Mouse (Mus musculus) cortical plate, adult 2 months (tissue): ENCODE measurements at regions not wholly inside any gene's neighbourhood (a gene's known extent, or its start where the extent isn't known, plus 50 kb on each side); places are given as distances from the start of the nearest gene placed in this dataset.

Experiments
- H3K27ac ChIP-seq: fragments of 200-500 bp; 2 replicates; pipeline ENCODE4 v1.5.1; 2012; ENCODE audit warnings: low read length, control low read depth, inconsistent platforms; ENCODE audit not compliant: insufficient read depth
- H3K4me1 ChIP-seq: fragments of 200-500 bp; 2 replicates; pipeline ENCODE4 v1.6.1; 2011; ENCODE audit warnings: low read length; ENCODE audit not compliant: control insufficient read depth, insufficient read depth
- H3K4me3 ChIP-seq: fragments of 200-500 bp; 2 replicates; pipeline ENCODE4 v1.5.1; 2011; ENCODE audit warnings: mild to moderate bottlenecking, low read length, control low read depth; ENCODE audit not compliant: insufficient read depth
- CTCF ChIP-seq: fragments of 200-500 bp; IDR thresholded peaks from 2 replicates; pipeline ENCODE4 v1.5.1; 2011; ENCODE audit warnings: mild to moderate bottlenecking, control low read depth, low read length; ENCODE audit not compliant: insufficient read depth; ENCODE audit errors: extremely low read depth
- POLR2A ChIP-seq: fragments of 200-500 bp; IDR thresholded peaks from 2 replicates; pipeline ENCODE4 v1.6.1; 2011; ENCODE audit warnings: mild to moderate bottlenecking, low read length, control low read depth; ENCODE audit not compliant: insufficient read depth; ENCODE audit errors: extremely low read depth

DNA sequence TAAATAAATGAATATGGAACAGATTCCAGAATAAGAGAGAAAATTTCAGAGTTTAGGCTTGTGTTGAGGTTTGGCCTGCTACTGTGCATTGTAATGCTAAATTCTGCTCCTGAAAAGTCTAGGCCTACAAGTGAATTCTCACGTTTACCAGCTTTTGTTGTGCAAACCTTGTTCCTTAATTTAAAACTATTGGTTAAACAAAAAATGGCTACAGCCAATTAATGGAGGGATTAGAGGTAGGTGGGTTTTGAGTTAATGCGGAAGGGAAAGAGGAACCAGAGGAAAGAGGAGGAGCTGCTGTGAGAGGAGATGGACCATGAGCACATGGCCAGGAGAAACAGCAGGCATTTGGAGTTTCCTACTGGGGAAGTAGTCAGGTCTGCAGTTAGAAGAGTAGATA, 79.1 kb upstream of the Tle4 start:
- TF ChIP-seq CTCF (no peak), POLR2A (no peak)
- H3K4me3 ChIP-seq = no peak overlapping the region
- H3K4me1 ChIP-seq = no peaks in the 10 kb centered on the region
- H3K27ac ChIP-seq = no peak overlapping the region

DNA sequence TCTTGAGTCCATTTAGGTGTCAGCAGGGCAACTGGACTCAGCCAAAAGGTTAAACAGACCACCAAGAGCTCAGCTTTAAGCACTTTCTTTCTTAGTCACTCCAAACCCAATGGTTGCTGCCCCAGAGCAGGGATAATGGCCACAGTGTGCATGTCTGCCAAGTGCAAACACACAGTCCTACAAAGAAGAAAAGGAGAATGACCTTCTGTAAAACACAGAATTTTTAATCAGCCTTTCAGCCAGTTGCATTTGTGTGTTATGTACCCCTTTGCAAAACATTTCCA, 72.9 kb upstream of the Tle4 start:
- Histone ChIP-seq H3K4me3 (no peak overlapping the region), H3K4me1 (no peaks in the 10 kb centered on the region), H3K27ac (no peak overlapping the region)
- TF ChIP-seq CTCF (no peak), POLR2A (no peak)

DNA sequence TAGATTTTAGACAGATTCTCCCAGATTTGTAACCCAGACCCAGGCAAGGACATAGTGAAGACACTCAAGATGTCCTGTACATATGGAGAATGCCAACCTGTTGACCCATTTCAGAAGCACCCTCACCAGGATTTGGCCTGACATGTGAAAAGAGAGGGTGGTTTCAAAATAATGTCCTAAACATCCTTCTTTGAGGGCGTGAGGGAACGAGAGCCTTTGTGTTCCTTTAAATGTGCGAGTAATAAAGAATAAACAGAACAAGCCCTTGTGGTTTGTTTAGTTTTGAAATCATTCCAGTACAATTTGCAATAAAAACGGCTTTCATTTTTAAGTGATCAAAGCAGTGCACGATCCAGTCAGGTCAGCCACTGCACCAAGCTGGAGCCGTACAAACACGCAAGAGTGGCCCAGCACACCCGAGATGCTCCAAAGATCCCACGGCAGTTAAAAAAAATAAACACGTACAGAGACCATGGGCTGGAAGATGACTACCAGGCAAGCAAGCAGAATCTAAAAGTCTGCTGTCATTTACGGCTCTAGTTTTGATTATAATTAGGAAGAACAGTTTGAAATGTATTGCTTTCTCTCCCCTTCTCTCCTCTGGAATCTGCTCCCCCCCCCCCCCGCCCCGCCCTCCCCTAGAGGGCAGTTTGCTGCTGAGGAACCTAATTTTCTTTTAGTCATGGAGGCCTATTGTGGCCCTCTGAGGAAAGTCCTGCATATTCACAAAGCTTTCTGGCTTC, 72.4 kb upstream of the Tle4 start:
- no peak overlapping the region for H3K4me3 ChIP-seq
- no peaks in the 10 kb centered on the region for H3K4me1 ChIP-seq
- no peak overlapping the region for H3K27ac ChIP-seq
- TF ChIP-seq POLR2A = no peak
- no peak for TF ChIP-seq CTCF

DNA sequence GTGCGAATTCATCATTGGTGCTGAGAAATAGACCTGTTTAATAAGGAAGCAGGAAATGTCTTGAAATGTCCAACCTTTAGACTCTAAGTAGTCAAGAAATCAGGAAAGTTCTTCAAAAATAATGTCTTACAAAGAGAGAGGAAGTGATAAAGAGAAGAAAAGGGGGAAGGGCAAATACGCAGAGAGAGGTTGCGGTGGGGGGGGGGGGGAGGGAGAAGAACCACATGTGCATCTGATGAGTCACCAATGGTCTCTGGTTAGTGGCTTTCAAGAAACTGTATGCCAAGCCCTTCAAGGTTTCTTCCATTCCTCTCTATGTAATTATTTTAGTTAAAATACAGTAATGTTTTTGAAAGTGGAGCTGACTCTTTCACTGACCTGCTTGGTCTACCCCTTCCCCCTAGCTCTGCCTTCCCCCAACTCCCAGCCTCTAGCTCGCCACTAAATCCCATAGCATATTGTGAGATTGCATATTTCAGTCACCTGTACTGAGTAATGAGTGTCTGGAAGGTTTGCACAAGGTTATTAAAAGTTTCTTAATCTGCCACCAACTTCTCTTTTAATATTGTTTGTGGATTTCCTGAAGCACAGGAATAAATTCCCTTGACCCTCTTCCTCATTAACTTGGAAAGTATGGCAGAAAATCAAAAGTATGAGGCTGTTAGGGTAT, 70.8 kb upstream of the Tle4 start:
- H3K4me1 ChIP-seq = no peaks in the 10 kb centered on the region
- TF ChIP-seq CTCF (no peak), POLR2A (no peak)
- no peak overlapping the region for H3K27ac ChIP-seq
- no peak overlapping the region for H3K4me3 ChIP-seq

DNA sequence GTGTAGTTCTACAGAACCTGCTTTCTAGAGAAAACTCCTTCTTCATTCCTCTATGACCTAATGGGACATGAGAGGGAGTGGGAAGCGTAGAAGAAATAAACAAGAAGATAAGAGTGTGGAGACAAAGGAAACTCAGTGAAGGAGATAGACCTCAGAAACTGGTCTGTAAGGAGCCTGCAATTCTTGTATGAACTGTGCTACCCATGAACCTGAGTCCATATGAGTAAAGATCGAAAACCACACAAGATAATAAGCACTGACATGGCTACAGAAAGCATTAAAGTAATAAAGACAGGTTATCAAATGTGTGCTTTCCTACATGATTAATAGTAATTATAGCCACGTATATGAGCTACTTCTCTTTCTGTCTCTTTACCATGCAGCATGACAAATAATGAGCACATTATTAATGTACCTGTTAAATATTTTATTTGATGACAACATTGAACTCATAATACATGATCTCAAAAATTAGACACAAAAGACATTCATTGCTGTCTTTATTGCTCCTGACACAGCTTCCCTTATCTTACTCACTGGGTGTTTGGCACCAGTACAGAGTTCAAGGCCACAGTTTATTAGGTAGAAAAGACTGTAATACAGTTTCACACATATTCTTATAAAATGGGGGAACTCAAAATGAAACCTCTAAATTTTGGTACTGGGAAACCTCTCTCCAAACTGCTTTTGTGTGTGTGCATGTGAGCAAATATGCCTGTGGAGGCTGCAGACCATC, 67.0 kb upstream of the Tle4 start:
- no peak overlapping the region for H3K4me3 ChIP-seq
- no peak overlapping the region for H3K27ac ChIP-seq
- no peaks in the 10 kb centered on the region for H3K4me1 ChIP-seq
- TF ChIP-seq CTCF (no peak), POLR2A (no peak)

DNA sequence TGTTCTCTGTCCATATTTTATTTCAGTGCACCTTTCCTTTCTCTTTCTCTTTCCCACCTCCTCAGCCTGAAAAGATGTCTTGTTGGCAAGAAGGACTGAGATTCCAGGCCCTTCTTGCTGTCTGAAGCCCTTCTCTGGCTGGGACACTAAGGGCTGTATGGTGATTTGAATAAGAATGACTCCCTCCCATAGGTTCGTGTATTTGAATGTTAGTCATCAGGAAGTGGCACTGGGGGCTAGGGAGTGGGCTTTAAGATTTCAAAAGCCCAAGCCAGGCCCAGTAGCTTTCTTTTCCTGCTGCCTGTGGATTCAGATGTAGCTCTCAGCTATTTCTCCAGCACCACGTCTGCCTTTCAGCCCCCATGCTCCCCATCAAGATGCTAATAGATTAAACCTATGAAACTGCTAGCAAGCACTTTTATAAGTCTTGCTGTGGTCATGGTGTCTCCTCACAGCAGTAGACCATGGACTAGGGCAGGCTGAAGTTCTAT, 66.3 kb upstream of the Tle4 start:
- Histone ChIP-seq H3K27ac (no peak overlapping the region), H3K4me1 (no peaks in the 10 kb centered on the region), H3K4me3 (no peak overlapping the region)
- TF ChIP-seq CTCF = no peak
- TF ChIP-seq POLR2A = no peak

DNA sequence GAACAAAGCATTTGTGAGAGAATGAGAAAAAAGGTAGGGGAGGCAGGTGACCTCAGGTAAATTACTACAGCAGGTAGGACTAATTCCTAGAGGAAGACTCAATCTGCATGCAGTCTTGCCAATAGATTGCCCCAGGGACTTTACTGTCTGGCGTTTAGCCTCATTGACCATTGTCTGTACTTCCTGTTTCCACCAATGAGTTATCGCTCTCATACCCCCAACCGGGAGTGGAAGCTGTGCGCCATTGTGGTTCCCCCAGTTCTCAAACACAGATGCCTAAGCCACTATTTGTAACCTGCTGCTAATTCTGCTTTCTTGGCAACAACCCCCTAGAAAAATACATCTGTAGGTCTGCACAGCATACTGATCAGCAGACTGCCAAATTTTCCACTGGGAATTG, 65.5 kb upstream of the Tle4 start:
- H3K27ac ChIP-seq = no peak overlapping the region
- H3K4me1 ChIP-seq = no peaks in the 10 kb centered on the region
- TF ChIP-seq POLR2A (no peak), CTCF (no peak)
- H3K4me3 ChIP-seq = no peak overlapping the region

DNA sequence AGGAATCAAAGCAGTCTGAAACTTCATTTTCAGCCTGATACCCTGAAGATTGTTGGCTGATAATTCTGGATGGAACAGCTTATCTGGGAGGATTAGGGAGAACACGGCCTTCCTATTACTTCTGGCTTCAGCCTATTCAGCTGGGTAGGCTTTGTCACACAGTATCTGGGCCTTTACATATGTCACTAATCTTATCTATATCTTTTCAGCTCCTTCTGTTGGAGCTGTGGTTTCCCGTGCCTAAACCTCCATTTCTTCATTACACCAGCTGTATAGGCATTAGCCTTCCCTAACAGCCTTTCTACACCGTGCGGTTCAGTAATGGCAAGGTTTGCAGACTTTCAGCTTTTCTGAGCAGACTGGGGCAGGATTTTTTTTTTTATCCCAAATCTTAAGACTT, 61.9 kb upstream of the Tle4 start:
- H3K27ac ChIP-seq = no peak overlapping the region
- TF ChIP-seq CTCF (no peak), POLR2A (no peak)
- no peak overlapping the region for H3K4me3 ChIP-seq
- no peaks in the 10 kb centered on the region for H3K4me1 ChIP-seq

DNA sequence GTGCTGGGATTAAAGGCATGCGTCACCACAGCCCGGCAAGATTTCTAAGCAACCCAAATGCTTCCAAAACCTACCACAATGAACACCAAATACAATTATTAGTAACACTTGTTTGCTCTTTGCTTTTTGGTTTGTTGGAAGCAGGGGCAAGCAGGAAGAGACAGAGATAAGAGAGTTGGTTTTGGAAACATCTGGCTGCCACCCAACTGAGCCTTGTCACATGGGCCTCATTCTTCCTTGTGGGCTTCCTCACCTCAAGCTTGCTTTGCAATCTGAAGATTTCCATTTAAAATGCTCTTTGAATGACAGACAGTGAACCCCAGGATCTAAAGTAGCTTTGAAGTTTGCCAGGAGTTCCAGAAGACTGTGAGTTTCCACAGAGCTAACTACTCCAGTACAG, 60.6 kb upstream of the Tle4 start:
- Histone ChIP-seq H3K4me3 (no peak overlapping the region), H3K4me1 (no peaks in the 10 kb centered on the region), H3K27ac (no peak overlapping the region)
- TF ChIP-seq POLR2A (no peak), CTCF (no peak)

DNA sequence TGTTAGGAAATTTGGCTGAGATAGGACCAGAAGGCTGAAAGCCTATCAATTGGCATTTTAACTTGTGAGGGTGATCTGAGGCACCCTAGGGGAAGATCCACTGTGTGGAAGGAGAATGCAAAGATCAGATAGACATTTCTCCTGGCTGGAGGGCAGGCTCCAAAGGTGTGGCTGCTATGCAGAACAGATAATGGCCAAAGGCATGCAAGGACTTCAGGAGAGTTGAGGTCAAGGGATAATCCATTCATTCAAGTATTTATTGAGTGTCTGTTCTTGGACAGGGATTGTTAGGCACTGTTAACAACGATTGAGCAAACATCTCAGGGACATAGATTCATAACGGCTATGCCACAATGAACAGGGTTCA, 58.2 kb upstream of the Tle4 start:
- no peaks in the 10 kb centered on the region for H3K4me1 ChIP-seq
- no peak for TF ChIP-seq POLR2A
- TF ChIP-seq CTCF = no peak
- H3K27ac ChIP-seq = no peak overlapping the region
- no peak overlapping the region for H3K4me3 ChIP-seq
